Mouse (Mus musculus) cerebellum, adult 2 months (tissue): ENCODE data around the gene Gcnt2.

Experiments used
- CTCF ChIP-seq: fragments of 200-500 bp; IDR thresholded peaks from 2 replicates; pipeline ENCODE4 v1.5.1; 2011; ENCODE audit warnings: low read depth, mild to moderate bottlenecking, control low read depth, low read length, moderate library complexity, borderline replicate concordance; ENCODE audit not compliant: insufficient read depth
- POLR2A ChIP-seq: fragments of 200-500 bp; IDR thresholded peaks from 2 replicates; pipeline ENCODE4 v1.6.1; 2011; ENCODE audit warnings: low read length, control low read depth, borderline replicate concordance; ENCODE audit not compliant: insufficient read depth

DNA sequence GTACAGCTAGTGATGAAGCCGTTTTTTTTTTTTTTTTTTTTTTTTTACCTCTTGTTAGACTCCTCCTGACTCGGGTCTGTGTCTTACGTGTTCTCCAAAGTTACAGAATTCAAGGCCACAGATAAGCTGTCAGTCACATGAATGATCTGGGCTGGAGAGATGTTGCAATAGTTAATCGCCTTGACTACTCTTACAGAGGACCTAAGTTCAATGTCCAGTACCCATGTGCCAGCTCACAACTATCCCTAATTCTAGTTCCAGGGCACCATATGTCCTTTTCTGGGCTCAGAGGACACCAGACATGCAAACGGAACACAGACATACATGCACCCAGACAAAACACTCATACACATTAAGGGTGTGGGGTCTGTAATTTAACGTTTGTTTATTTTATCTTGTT lies 8.9 kb upstream of the Gcnt2 start:
- no peak for TF ChIP-seq POLR2A
- TF ChIP-seq CTCF = no peak
